ENCODE assay signal across 8 mouse cellular contexts in the genomic region with DNA sequence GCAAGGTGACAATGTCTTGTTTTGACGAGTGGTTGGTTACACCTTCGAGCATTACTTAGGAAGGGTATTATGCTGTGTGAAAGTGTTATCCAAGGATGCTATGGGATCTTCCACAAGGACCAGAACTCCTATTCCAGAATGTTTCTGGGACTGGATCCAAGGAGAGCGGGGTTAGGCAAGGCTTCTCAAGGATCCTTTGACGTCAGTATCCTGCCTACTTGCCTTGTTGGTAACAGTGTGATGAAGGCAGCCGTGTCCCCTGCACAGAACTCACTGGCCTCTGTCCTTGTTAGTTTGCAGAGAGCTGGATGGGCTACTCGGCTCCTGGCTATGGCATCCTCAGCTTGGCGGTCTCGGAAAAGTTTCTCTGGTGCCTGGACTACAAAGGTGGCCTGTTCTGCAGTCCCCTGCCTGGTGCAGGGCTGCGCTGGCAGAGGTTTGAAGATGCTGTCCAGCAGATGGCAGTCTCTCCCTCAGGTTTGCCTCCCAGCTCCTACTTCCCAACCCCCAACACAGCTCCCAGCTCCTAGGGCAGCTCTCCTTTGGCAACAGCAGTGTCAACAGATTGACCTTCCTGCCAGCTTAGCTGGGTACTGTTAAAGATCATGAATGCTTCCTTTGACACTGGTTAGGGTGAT. TPM values are rescaled to one million over a fixed set of nuclear protein-coding genes. Genes with fewer than 3 reads are reported as not detected.
DNase-seq lines count a peak whose midpoint lies in the region; ATAC-seq and TF ChIP-seq lines count a peak whose summit lies in the region.

No protein-coding gene starts in this region.

- no peaks in the 10 kb centered on the region for H3K27me3 ChIP-seq in hindbrain, postnatal 0 days (ENCODE audit: insufficient read depth, low read length)

- no peaks in the 10 kb centered on the region for H3K4me1 ChIP-seq in hindbrain, postnatal 0 days (ENCODE audit: insufficient read depth, low read length)

- no peak overlapping the region for H3K9ac ChIP-seq in hindbrain, postnatal 0 days (replicated peaks; ENCODE audit: low read length)

- WGBS in hindbrain, postnatal 0 days = 49% methylated on average over 9 of the region's 9 CpGs

- H3K36me3 ChIP-seq in hindbrain, postnatal 0 days (ENCODE audit: insufficient read depth, low read length) = peaks cover 40% of the 10 kb centered on the region; the same call in 1 of the 2 replicates

- H3K4me2 ChIP-seq in hindbrain, postnatal 0 days (ENCODE audit: low read depth, low read length) = no peak overlapping the region

- DNase-seq in adipocyte (ENCODE audit: low spot score) = peak; percentile 91
- DNase-seq in gastrocnemius, adult 8-10 months (ENCODE audit: low spot score in 2 of 2) = peak; percentile 74 to 75
- DNase-seq in hindbrain, postnatal 0 days (ENCODE audit: low spot score) = peak; percentile 91
- peak; percentile 86 to 89 for DNase-seq in left cerebral cortex, adult 18-20 months (ENCODE audit: low spot score in 2 of 2)
- DNase-seq in lung, postnatal 4 days = peak; percentile 79 to 86
- DNase-seq in right cerebral cortex, postnatal 25 days = peak; percentile 80
- peak; percentile 71 to 75 for DNase-seq in urinary bladder, postnatal 36 days (ENCODE audit: low spot score in 2 of 2)

- peak; percentile 93 for TF ChIP-seq CTCF in hindbrain, postnatal 0 days (IDR thresholded peaks at IDR 0.05; ENCODE audit: low read depth)

- H3K27ac ChIP-seq in hindbrain, postnatal 0 days = no peak overlapping the region

- ATAC-seq in common myeloid progenitor, adult 5-6 weeks (replicated peaks; ENCODE audit: low read depth, poor library complexity, severe bottlenecking) = peak; percentile 81
- peak; percentile 95 for ATAC-seq in hindbrain, postnatal 0 days

- H3K9me3 ChIP-seq in hindbrain, postnatal 0 days (ENCODE audit: low read length) = no peaks in the 10 kb centered on the region

- H3K4me3 ChIP-seq in hindbrain, postnatal 0 days (ENCODE audit: low read length) = no peak overlapping the region

RNA-seq across cellular contexts. Expression of gene Ankrd9, which starts 42.7 kb away (rescaled TPM):
- 4.1 and 4.8 TPM in 2 replicates for total RNA-seq in common myeloid progenitor, adult 5-6 weeks (2017)
- 100 to 1,000 TPM; 147 to 209 (median 152) TPM for total RNA-seq in gastrocnemius, adult 8-10 months (2022)
- 14.3 and 21.1 TPM in 2 replicates for total RNA-seq in hindbrain, postnatal 0 days (2014; rRNA removed)
- 12.8 and 14.8 TPM in 2 replicates for polyA plus RNA-seq in hindbrain, postnatal 0 days (2015; fragmentation: Nextera tagmentation; extraction: Ambion mirVana)
- total RNA-seq in left cerebral cortex, adult 18-20 months (2021) = 10 to 100 TPM; 19.6 to 21.1 TPM

RNA-seq across cellular contexts. Expression of gene Tecpr2, which starts 47.0 kb away (rescaled TPM):
- total RNA-seq in common myeloid progenitor, adult 5-6 weeks (2017) = 3.8 and 5.7 TPM in 2 replicates
- 1 to 10 TPM; 2.8 to 3.2 (median 2.8) TPM for total RNA-seq in gastrocnemius, adult 8-10 months (2022)
- 23.0 and 24.1 TPM in 2 replicates for total RNA-seq in hindbrain, postnatal 0 days (2014; rRNA removed)
- polyA plus RNA-seq in hindbrain, postnatal 0 days (2015; fragmentation: Nextera tagmentation; extraction: Ambion mirVana) = 4.0 and 4.3 TPM in 2 replicates
- total RNA-seq in left cerebral cortex, adult 18-20 months (2021) = 10 to 100 TPM; 46.6 TPM

RNA-seq across cellular contexts. Expression of gene Cinp, which starts 47.2 kb away (rescaled TPM):
- 99.3 and 115 TPM in 2 replicates for total RNA-seq in common myeloid progenitor, adult 5-6 weeks (2017)
- 10 to 100 TPM; 22.3 to 24.5 (median 22.8) TPM for total RNA-seq in gastrocnemius, adult 8-10 months (2022)
- total RNA-seq in hindbrain, postnatal 0 days (2014; rRNA removed) = 96.6 and 125 TPM in 2 replicates
- polyA plus RNA-seq in hindbrain, postnatal 0 days (2015; fragmentation: Nextera tagmentation; extraction: Ambion mirVana) = 85.1 and 86.3 TPM in 2 replicates
- total RNA-seq in left cerebral cortex, adult 18-20 months (2021) = 10 to 100 TPM; 89.6 to 93.8 TPM
